Mouse (Mus musculus): ENCODE data around the gene C530025M09Rik. TPM values are rescaled to one million over a fixed set of nuclear protein-coding genes. Genes with fewer than 3 reads are reported as not detected.

The C530025M09Rik gene
- not detected for polyA plus RNA-seq (2014; fragmentation: Illumina TruSeq; extraction: RNeasy Lipid Tissue Mini Kit (QIAGEN cat#74804); ENCODE audit: low read depth, low replicate concordance)

DNA sequence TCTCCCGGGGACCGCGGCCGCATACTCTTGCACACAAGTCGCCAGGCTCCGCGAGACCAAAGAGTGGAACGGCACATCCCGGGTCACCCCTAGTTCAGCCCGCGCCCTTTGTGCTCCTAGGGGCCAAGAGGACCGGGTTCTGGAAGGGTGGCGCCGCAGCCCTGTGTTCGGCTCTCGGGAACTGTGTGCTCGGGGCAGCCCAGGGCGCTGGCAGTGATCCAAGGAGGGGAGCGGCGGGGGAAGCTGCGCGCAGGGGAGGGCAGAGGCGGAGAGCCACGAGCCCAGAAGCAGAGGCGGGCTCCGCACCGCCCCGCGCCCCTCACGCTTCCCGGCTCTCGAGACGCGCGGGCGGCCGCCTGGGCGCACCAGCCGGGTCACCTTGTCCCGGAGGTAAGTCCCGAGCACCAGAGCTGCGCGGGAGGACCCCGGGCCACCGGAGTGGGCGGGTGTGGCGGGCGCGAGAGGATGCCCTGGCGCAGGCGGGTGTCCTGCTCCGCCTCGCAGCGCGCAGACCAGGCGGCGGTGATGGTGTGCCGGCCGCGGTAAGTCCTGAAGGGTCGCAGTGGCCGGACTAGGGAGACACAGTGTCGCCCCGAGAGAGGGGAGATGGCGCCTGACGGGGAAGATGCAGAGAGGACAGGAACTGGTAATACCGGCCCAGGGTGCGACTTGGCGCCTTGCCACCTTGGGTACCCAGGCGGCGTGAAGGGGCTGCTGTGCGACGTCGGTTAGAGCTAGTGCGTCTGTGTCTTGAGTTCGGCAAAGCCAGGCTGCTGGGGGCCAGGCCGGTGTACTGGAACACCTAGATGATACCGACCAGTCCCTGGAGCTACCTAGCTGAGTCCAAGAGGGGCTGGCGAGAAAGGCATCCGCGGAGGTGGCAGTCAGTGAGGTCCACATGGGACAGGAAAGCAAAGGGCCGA lies at the start of gene C530025M09Rik:
Gene C530025M09Rik, minus strand, starts transcription at position 678 of the 923 bp plus-strand sequence.

DNA sequence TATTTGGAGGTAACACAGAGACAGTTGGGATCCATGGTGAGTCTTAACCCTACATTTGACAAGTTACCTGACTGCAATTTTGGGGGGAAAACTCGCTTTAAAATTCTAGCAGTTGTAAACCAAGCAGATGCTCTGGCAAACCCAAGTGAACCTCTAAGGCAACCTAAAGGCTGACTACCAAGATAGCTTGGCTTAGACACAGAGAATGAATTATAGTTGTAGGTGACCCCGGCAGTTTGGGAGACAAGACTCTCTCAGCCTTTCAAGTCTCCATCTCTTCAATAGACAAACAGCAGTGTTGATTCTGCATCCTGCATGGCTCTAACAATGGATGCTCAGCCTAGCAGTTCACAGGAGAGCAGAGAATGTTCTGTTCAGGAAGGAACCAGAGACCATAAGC lies 2.1 kb downstream of the C530025M09Rik start, which contains the start of gene Syndig1:
Gene Syndig1, plus strand, starts transcription at position 301 of the 400 bp plus-strand sequence.

Other genes with a start within 250 kb of the C530025M09Rik start
- not detected for gene Syndig1, start 2.0 kb downstream of the C530025M09Rik start, polyA plus RNA-seq (2014; fragmentation: Illumina TruSeq; extraction: RNeasy Lipid Tissue Mini Kit (QIAGEN cat#74804); ENCODE audit: low read depth, low replicate concordance)

Data from liver, adult 10 weeks (tissue).